Mouse (Mus musculus): Measurements from ENCODE around the gene Khdrbs1. TPM values are rescaled to one million over a fixed set of nuclear protein-coding genes. Genes with fewer than 3 reads are reported as not detected.
"Not testable (repeated sequence)": the region's sequence is repeated elsewhere in the genome, so short reads cannot be mapped to it uniquely, and the experiment has no call there.

Khdrbs1 gene
- 10 to 100 TPM; 88.9 to 90.4 TPM for total RNA-seq (2021)
- long read RNA-seq, experiment 1, transcript Khdrbs1-201 (9 exons, 3,738 nt): major isoform, 87 of 104 reads
- long read RNA-seq, experiment 1, partial matches to known transcripts: 10 of 104 reads
- long read RNA-seq, experiment 1, other reads (novel, unspliced or antisense): 6 of 104 reads
- long read RNA-seq, experiment 2, transcript Khdrbs1-201 (9 exons, 3,738 nt): major isoform, 72 of 90 reads
- long read RNA-seq, experiment 2, partial matches to known transcripts: 12 of 90 reads
- long read RNA-seq, experiment 2, other reads (novel, unspliced or antisense): 6 of 90 reads

- peak; percentile 97 for DNase-seq (ENCODE audit: low spot score in 2 of 2)
- intact Hi-C loops (cut with DNase I): loop anchor here (5.0 kb wide), 1 partner anchor 40 kb away; no protein-coding TSS in a partner anchor
These were observed at the start of gene Khdrbs1 for GRCm38 (mm10) chr4:129742232-129743009. Gene Khdrbs1, minus strand, starts transcription at chr4:129742303.

DNA sequence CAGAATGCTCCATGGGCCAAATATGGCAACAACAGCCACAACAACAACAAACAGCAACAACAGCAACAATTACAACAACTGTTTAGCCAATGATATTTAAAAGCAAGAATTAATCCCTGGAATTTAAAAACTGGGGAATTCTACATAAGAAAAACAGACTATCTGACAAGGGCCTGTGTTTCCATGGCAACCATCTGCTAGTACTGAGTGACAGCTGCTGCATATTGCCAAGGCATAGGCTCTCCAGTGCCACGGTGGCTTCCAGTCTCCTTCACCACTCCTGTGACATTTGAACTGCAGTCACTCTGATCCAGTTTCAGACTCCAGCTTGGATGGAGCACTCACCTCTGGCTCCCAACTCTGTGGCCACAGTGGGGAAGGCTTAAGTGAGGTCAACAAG is 49.3 kb upstream of the Khdrbs1 start:
- no peak for DNase-seq (ENCODE audit: low spot score in 2 of 2)
- intact Hi-C loops (cut with DNase I): no loop called here

DNA sequence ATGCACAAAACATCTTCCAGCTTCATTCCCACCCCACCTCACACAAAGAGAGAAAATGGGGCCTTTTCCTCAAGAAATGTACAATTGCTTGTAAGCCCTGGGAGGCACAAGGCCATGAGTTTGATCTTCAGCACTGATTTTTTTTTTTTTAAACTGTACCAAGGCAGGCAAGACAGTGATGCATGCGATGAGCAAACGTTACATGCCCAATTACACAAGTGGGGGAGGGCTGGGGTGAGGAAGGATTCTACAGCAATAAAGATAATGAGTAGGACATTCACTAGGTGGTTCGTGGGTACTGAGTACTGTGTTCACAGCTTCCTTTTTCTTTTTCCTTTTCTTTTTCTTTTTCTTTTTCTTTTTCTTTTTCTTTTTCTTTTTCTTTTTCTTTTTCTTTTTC is 48.4 kb upstream of the Khdrbs1 start:
- intact Hi-C loops (cut with DNase I): no loop called here
- DNase-seq (ENCODE audit: low spot score in 2 of 2): no peak

- intact Hi-C loops (cut with DNase I): no loop called here
- no peak for DNase-seq (ENCODE audit: low spot score in 2 of 2)
These were observed 47.5 kb upstream of the Khdrbs1 start for GRCm38 (mm10) chr4:129789635-129790034.

GRCm38 (mm10) chr4:129788693-129789092 is 46.6 kb upstream of the Khdrbs1 start:
- no peak for DNase-seq (ENCODE audit: low spot score in 2 of 2)
- intact Hi-C loops (cut with DNase I): no loop called here

GRCm38 (mm10) chr4:129785178-129785577 is 43.1 kb upstream of the Khdrbs1 start:
- peak; percentile 90 for DNase-seq (ENCODE audit: low spot score in 2 of 2)
- intact Hi-C loops (cut with DNase I): loop anchor here (2.0 kb wide), 1 partner anchor 144 kb away; the partner anchor contains the start of gene Spocd1

- no peak for DNase-seq (ENCODE audit: low spot score in 2 of 2)
- intact Hi-C loops (cut with DNase I): loop anchor here (5.0 kb wide), 1 partner anchor 304 kb away; no protein-coding TSS in a partner anchor
These were observed 41.4 kb upstream of the Khdrbs1 start for GRCm38 (mm10) chr4:129783506-129783905.

DNA sequence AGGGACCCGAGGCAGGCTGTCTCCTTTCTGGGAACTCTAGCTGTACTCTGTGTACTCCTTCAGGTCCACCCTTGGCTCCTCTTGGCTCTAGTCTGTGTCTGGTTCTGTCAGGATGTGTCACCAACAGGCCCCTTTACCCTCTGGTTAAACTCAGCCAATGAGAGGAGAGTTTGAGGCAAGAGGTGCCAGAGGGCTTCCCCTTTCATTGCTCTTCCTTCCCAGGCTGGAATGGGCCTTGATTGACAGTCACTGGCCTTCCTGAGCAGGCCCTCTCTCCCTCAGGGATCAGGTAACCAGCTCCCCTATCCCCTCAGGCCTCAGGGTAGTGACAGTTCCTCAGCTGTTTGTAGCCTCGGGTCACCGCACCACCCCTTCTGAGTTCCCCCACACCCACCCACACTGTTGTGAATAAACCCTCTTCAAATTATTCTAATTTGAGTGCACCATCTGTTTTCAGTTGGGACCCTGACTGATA is 40.8 kb upstream of the Khdrbs1 start:
- intact Hi-C loops (cut with DNase I): loop anchor here (5.0 kb wide), 1 partner anchor 304 kb away; no protein-coding TSS in a partner anchor
- no peak for DNase-seq (ENCODE audit: low spot score in 2 of 2)

DNA sequence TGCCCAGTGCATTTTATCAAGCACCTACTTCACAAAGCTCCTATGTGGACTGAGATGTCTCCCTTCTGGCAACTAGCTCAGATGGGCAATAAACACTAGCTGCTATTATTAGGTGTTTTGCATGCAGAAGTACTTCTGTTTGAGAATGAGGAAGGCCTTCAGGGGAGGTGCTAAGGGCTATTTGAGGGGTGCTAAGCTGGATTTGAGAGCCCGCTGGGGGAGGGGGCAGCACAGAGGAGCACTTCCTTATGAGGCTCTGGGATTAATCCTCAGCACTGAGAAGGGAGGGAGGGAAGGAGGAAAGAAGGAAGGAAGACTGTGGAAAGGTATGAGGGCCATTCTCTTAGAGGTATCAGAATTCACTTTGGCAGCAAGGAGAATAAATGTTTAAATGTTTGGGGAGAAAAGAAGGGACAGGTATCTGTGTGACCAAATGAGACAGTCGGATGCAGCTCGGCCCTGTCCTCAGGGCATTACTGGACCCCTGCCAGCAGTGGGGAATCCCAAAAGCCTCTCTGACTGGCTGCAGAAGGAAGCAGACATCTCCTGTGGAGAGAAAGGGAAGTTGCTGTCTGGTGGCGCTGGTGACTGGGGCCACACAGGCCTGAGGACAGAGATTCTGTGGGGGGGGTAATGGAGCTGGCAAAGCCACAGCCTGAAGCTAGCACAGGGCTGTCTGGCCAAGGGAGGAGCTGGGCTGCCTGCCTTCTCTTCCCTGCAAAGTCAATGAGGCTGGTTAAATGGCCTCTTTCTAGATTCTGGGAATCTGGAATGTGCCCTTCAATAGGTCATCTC is 40.0 kb upstream of the Khdrbs1 start:
- intact Hi-C loops (cut with DNase I): loop anchor here (5.0 kb wide), 1 partner anchor 305 kb away; no protein-coding TSS in a partner anchor
- peak; percentile 47 to 56 for DNase-seq (ENCODE audit: low spot score in 2 of 2)

- DNase-seq (ENCODE audit: low spot score in 2 of 2): peak in 1 of 2 experiments; percentile 27
- intact Hi-C loops (cut with DNase I): loop anchor here (5.0 kb wide), 1 partner anchor 70 kb away; no protein-coding TSS in a partner anchor
These were observed 29.8 kb upstream of the Khdrbs1 start for GRCm38 (mm10) chr4:129771672-129772521.

DNA sequence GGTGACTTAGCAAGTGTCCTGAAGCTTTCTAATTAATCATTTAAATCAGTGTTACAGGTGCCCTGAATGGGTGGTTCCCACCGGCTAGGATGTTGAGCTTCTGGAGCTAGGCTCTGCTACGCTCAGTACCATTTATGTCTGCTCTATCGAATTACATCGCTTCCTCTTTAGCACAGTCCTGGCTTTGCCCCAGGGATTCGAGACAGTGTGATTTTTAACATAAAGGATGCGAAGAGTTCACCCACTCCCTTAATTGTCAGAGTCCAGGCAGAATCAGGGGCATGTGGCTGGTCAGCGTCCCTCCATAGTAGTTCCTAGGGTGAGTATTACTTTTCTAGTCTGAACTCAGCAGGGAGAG is 29.2 kb upstream of the Khdrbs1 start:
- DNase-seq (ENCODE audit: low spot score in 2 of 2): no peak
- intact Hi-C loops (cut with DNase I): loop anchor here (5.0 kb wide), 1 partner anchor 69 kb away; no protein-coding TSS in a partner anchor

- no peak for DNase-seq (ENCODE audit: low spot score in 2 of 2)
- intact Hi-C loops (cut with DNase I): loop anchor here (5.0 kb wide), 1 partner anchor 68 kb away; no protein-coding TSS in a partner anchor
These were observed 28.5 kb upstream of the Khdrbs1 start for GRCm38 (mm10) chr4:129770600-129770999.

DNA sequence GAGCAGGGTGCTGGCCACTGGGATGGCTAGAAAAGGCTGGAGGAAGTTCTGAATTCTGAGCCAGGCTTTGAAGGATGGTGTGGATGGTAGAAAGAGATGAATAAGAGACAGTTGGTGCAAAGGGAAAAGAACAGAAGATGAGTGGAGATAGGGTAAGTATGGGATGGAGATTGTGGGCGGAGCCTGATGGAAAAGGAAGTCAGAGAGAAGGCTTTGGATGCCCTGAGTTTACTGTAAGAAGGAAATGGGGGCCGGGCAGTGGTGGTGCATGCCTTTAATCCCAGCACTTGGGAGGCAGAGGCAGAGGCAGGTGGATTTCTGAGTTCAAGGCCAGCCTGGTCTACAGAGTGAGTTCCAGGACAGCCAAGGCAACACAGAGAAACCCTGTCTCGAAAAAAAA is 26.6 kb upstream of the Khdrbs1 start:
- DNase-seq (ENCODE audit: low spot score in 2 of 2); intact Hi-C loops (cut with DNase I): not testable (repeated sequence)

- intact Hi-C loops (cut with DNase I): no loop called here
- DNase-seq (ENCODE audit: low spot score in 2 of 2): no peak
These were observed 25.7 kb upstream of the Khdrbs1 start for GRCm38 (mm10) chr4:129767782-129768181.

DNA sequence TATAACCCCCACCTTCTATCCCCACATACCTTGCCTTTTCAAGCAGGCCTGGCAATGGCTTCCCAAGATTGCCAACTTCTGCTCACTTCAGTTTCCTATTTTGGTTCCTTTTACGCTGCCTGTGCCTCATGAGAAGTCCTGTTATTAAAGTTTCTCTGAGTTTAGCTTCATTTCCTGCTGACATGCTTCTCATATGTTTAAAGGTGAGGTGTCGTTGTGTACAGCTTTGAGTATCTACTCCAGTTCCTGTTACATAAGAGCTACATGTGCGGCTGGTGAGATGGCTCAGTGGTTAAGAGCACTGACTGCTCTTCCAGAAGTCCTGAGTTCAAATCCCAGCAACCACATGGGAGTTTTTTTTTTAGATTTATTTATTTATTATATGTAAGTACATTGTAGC is 23.2 kb upstream of the Khdrbs1 start:
- DNase-seq (ENCODE audit: low spot score in 2 of 2): no peak
- intact Hi-C loops (cut with DNase I): no loop called here

GRCm38 (mm10) chr4:129762496-129762895 is 20.4 kb upstream of the Khdrbs1 start:
- intact Hi-C loops (cut with DNase I): not testable (repeated sequence)

GRCm38 (mm10) chr4:129761606-129762005 is 19.5 kb upstream of the Khdrbs1 start:
- DNase-seq (ENCODE audit: low spot score in 2 of 2): no peak
- intact Hi-C loops (cut with DNase I): no loop called here

More at GRCm38 (mm10) chr4:129762496-129762895, 20.4 kb upstream of the Khdrbs1 start:
- not testable (repeated sequence) for DNase-seq (ENCODE audit: low spot score in 2 of 2)

- no peak for DNase-seq (ENCODE audit: low spot score in 2 of 2)
- intact Hi-C loops (cut with DNase I): no loop called here
These were observed 13.4 kb upstream of the Khdrbs1 start for GRCm38 (mm10) chr4:129755455-129755854.
